Mouse (Mus musculus) bone marrow macrophage, adult 2 months (primary cell): Measurements from ENCODE around the gene Mars.

ENCODE experiments used
- CTCF ChIP-seq: IDR thresholded peaks from 2 replicates; pipeline ENCODE4 v1.5.1; 2012; ENCODE audit warnings: low read depth, mild to moderate bottlenecking, low read length, moderate library complexity
- POLR2A ChIP-seq: IDR thresholded peaks from 2 replicates; pipeline ENCODE4 v1.6.1; 2012; ENCODE audit warnings: mild to moderate bottlenecking, low read depth, low read length, borderline replicate concordance

GRCm38 (mm10) chr10:127287271-127287935 is 24.2 kb downstream of the Mars start:
- TF ChIP-seq CTCF: no peak
- TF ChIP-seq POLR2A: no peak
